In genomic region chr4:150264903-150265302, GRCm38 (mm10) we compare ENCODE assay signal across 9 mouse cellular contexts. TPM values are rescaled to one million over a fixed set of nuclear protein-coding genes. Genes with fewer than 3 reads are reported as not detected.
DNase-seq lines count a peak whose midpoint lies in the region; ATAC-seq and TF ChIP-seq lines count a peak whose summit lies in the region.
"Had no signal": no experiment of that assay in that cellular context is flagged by ENCODE, and none has a peak within 500 bp of the region (broad histone marks: within the 10 kb centered on the region; RNA-seq: fewer than 3 reads in every experiment).

No protein-coding gene starts in this region.

- 60% methylated on average over 7 of the region's 7 CpGs for WGBS in kidney, embryonic 14.5 days
- 51% methylated on average over 7 of the region's 7 CpGs for WGBS in lung, embryonic 14.5 days

- H3K27ac ChIP-seq in kidney, embryonic 14.5 days (ENCODE audit: low read depth, low read length), result no peak overlapping the region
- no peak overlapping the region for H3K27ac ChIP-seq in lung, embryonic 14.5 days (ENCODE audit: low read depth)

- TF ChIP-seq CTCF in lung, embryonic 14.5 days (IDR thresholded peaks at IDR 0.05; ENCODE audit: low read depth), result peak; percentile 54

- H3K9ac ChIP-seq in kidney, embryonic 14.5 days (ENCODE audit: low read depth, low read length), result no peak overlapping the region
- H3K9ac ChIP-seq in lung, embryonic 14.5 days, result no peak overlapping the region

- peak; percentile 20 for DNase-seq in kidney, adult 11 months
- DNase-seq in ES-CJ7 (ENCODE audit: low read depth, low spot score), result peak; percentile 90
- DNase-seq in embryo, embryonic 10 days (ENCODE audit: low spot score), result peak; percentile 48
- peak; percentile 73 for DNase-seq in lung, embryonic 14.5 days
- no peak for DNase-seq in layer of hippocampus, adult 8-10 months (ENCODE audit: low spot score in 2 of 2)
- DNase-seq in spleen, postnatal 14 days (ENCODE audit: low spot score in 2 of 2), result no peak
- DNase-seq: layer of hippocampus, postnatal 36 days had no signal

- no peak for ATAC-seq in kidney, embryonic 14.5 days (ENCODE audit: low FRiP score, low TSS enrichment)
- ATAC-seq in lung, embryonic 14.5 days (ENCODE audit: insufficient read depth), result no peak
- ATAC-seq in monocyte, adult 5-6 weeks (replicated peaks; ENCODE audit: insufficient number of reproducible peaks, low FRiP score, low TSS enrichment, poor library complexity, severe bottlenecking), result no peak

- H3K4me2 ChIP-seq in kidney, embryonic 14.5 days (replicated peaks; ENCODE audit: low read depth, low read length), result no peak overlapping the region
- no peak overlapping the region for H3K4me2 ChIP-seq in lung, embryonic 14.5 days

- H3K9me3 ChIP-seq in kidney, embryonic 14.5 days (ENCODE audit: control insufficient read depth, low read length), result no peaks in the 10 kb centered on the region
- H3K9me3 ChIP-seq in lung, embryonic 14.5 days (ENCODE audit: low read depth, low read length), result no peaks in the 10 kb centered on the region

- no peak overlapping the region for H3K4me3 ChIP-seq in kidney, embryonic 14.5 days (ENCODE audit: low read length)
- H3K4me3 ChIP-seq in lung, embryonic 14.5 days (ENCODE audit: low read depth, low read length), result no peak overlapping the region

- no peaks in the 10 kb centered on the region for H3K36me3 ChIP-seq in kidney, embryonic 14.5 days (ENCODE audit: control insufficient read depth, insufficient read depth, low read length)
- H3K36me3 ChIP-seq in lung, embryonic 14.5 days (ENCODE audit: insufficient read depth), result no peaks in the 10 kb centered on the region

- H3K4me1 ChIP-seq in kidney, embryonic 14.5 days (ENCODE audit: control insufficient read depth, insufficient read depth, low read length), result peaks cover 12% of the 10 kb centered on the region; the same call in 1 of the 2 replicates
- H3K4me1 ChIP-seq in lung, embryonic 14.5 days (ENCODE audit: insufficient read depth), result peaks cover 15% of the 10 kb centered on the region

- H3K27me3 ChIP-seq in kidney, embryonic 14.5 days (ENCODE audit: control insufficient read depth, insufficient read depth, low read length), result no peaks in the 10 kb centered on the region
- H3K27me3 ChIP-seq in lung, embryonic 14.5 days (ENCODE audit: insufficient read depth, low read length), result no peaks in the 10 kb centered on the region

RNA-seq across cellular contexts. Expression of gene Rere, which starts 16.5 kb away (rescaled TPM):
- 31.2 and 49.9 TPM in 2 replicates for polyA plus RNA-seq in kidney, embryonic 14.5 days (2014; fragmentation: Nextera tagmentation; extraction: Ambion mirVana)
- 41.1 and 41.5 TPM in 2 replicates for polyA plus RNA-seq in lung, embryonic 14.5 days (2014; fragmentation: Nextera tagmentation; extraction: Ambion mirVana)
- total RNA-seq in layer of hippocampus, adult 8-10 months (2022), result 100 to 1,000 TPM; 105 to 123 (median 113) TPM
- total RNA-seq in monocyte, adult 5-6 weeks (2017), result 11.1 to 34.3 TPM (median 14.5 TPM) in 3 replicates

RNA-seq across cellular contexts. Expression of gene Eno1, which starts 28.4 kb away (rescaled TPM):
- 1,584 and 1,728 TPM in 2 replicates for polyA plus RNA-seq in kidney, embryonic 14.5 days (2014; fragmentation: Nextera tagmentation; extraction: Ambion mirVana)
- polyA plus RNA-seq in lung, embryonic 14.5 days (2014; fragmentation: Nextera tagmentation; extraction: Ambion mirVana), result 1,829 and 1,952 TPM in 2 replicates
- total RNA-seq in layer of hippocampus, adult 8-10 months (2022), result 100 to 1,000 TPM; 419 to 457 (median 441) TPM
- 240 to 351 TPM (median 288 TPM) in 3 replicates for total RNA-seq in monocyte, adult 5-6 weeks (2017)

Comparison
In these comparisons a context has a peak if more than half of its experiments do, and no peak if none do; other contexts are left out.
1. DNase-seq: peak in kidney, adult 11 months (single experiment), ES-CJ7 (single experiment), embryo, embryonic 10 days (single experiment) and lung, embryonic 14.5 days (single experiment); none in layer of hippocampus, adult 8-10 months (0 of 2) and spleen, postnatal 14 days (0 of 2).